Mouse (Mus musculus) erythroblast, adult 5-6 weeks (primary cell): Measurements from ENCODE around the gene Klf15. TPM values are rescaled to one million over a fixed set of nuclear protein-coding genes. Genes with fewer than 3 reads are reported as not detected.

Source experiments
- ATAC-seq: replicated peaks from 2 replicates; pipeline ENCODE4 v1.8.0; 2016; ENCODE audit warnings: moderate number of reproducible peaks, mild to moderate bottlenecking, moderate TSS enrichment, inconsistent platforms; ENCODE audit not compliant: poor library complexity, low FRiP score, severe bottlenecking
- total RNA-seq, 2 experiments: library from RNA; stranded (forward) in 1 of 2; stranded (reverse) in 1 of 2; fragments of 150-400 nt in 1 of 2; fragments of 200-764, 138-1000 nt in 1 of 2; gene quantifications; 2 replicates each; pipeline versions ENCODE4 v1.2.3 to v1.2.4; 2015 to 2017; ENCODE audit warnings: low replicate concordance in 2 of 2

Klf15 gene
- total RNA-seq, 2 experiments from 2014 or later: 0.43 TPM; not detected in 1

DNA sequence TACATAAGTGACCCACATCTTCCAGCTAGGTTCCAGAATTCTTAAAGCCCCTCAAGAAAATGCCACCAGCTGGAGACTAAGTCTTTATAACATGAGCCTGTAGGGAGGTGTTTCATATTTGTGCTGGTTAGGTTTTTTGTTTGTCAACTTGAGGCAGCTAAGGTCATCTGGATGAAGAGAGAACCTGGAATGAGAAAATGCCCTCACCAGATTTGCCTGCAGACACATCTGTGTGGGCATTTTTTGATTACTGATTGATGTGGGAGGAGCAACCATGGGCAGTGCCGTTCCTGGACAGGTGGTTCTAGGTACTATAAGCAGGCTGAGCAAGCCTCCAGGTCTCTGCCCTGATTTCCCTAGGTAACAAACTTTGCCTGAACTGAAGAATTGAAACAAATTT, 25.2 kb downstream of the Klf15 start:
- no peak for ATAC-seq

DNA sequence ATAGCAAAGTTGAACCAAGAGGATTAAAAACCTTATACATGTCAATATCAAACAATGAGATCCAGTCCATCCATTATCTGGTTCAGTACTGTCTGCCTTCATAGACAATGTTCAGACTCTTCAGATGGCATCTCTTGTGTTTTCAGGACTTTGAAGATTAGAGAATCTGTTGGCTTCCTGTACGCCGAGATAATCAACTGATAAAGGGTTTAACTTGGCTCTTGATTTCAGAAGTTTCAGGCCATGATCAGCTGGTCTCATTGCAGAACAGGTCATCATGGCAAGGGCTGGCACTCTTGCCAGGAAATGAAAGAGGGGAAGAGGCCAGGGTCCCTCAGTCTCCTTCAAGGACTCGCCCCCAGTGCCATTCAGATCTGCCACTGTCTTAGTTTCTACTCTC, 27.2 kb downstream of the Klf15 start:
- no peak for ATAC-seq

DNA sequence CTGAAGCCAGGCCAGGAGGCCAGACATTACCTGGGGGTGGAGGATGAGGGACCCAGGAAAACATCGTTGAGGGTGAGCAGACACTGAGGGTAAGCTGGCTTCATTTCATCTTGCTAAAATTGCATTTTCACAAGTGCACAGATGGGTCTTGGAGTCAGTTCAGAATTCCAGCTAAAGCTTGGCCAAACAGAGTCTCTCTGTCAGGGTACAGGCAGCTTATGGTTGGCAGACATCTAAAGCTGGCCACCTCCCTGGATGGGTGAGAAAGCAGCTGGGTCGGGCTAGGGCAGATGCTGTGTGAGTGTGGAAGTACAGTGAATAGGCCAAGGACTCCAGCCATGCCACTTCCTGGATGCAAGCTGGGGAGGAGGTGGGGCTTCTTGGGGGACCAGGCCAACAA, 28.6 kb downstream of the Klf15 start:
- ATAC-seq: no peak

DNA sequence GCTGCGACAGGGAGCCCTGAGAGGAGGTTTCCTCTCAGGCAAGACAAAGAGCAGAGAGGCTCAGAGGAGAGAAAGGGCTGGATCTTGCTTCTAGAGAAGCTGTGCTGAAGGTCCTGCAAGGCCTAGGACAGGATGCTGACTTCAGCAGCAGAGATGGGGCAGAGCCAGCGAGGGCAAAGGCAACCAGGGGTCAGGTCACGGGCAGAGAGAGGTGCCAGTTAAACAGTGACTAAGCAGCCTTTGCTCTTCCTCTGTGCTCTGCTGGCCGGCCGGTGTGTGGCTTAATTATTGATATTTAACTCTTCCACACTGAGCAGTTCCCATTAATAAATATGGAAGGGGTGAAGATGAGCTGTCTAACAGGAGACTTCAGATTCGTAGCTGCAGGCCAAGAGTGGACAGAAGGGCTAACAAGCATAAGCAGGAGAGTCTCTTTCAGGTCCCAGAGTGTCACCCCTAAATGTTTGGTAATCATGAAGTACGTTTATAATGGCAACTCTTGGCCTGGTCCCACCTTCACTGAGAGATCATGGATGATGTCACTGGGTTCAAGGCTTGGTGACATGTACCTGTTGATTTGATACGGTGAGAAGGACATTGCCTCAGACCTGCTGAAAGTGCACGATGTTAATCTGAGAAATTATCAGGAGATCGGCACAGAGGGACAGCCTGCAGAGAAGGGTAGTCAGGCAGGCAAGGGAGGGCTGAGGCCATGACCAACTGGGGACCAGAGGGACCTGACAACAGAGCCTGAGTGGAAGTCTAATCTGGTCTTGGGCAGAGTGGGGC, 29.8 kb downstream of the Klf15 start:
- ATAC-seq: no peak

DNA sequence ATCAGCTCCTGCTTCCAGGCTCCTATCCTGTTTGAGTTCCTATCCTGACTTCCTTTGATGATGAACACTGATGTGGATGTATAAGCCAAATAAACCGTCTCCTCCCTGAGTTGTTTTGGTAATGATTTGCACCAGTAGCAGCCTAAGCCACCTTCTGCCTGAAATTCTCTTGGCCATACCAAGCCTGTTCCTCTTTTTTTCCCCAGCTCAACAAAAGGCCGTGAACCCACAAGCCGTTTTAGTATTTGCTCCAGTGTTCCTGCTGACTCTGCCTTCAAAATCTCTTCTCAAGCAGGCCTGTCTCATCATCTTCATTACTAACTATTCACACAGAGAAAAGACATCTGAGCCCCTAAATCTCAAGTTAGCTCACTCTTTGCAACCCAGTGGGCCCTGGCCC, 31.8 kb downstream of the Klf15 start:
- no peak for ATAC-seq

DNA sequence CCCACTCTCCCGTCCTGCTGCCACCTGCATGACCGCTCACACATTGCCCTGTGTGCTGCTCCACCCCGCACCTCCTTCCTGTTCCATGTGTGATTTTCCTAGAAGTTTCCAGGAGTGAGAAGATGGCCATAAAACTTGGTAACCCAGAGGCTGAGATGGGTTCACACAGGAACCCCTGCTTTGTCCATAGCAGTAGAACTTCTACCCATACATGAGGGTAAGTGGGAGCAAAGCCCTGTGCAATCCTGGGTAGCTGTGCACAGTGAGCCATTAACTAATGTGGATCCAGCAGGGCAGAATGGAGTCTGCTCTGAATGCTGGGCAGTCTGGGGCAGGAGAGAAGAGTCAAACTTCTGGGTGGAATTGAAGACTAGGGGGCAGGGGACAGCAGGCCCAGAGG, 32.2 kb downstream of the Klf15 start:
- ATAC-seq: no peak

DNA sequence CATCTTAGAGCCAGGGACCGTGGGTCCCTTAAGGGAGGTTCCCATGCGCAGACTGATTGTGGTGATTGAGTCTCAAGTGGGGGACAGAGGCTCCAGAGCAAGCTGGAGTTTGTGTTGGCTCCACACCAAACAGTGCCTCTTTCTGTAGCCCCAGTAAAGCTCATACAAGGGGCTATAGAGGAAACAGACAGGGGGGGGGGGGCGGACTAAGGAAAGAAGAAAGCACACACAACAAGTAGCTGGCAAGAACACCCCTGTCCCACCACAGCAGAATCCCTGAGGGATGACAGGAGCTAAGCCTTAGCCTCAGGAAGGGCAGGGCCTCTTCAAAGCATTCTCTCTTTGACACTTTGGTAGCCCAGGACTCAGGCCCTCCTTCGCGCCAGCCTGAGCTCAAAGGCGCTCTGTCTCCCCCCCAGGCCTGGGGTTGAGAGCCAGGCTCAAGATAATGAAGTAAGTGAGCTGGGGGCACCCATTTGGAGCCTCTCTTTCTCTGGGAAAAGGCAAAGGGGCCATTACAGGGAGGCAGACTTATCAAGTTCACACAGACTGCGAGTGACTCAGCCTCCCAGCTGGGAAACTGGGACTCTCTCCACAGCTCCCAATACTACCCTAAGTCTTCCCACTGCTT, 33.0 kb downstream of the Klf15 start:
- no peak for ATAC-seq

DNA sequence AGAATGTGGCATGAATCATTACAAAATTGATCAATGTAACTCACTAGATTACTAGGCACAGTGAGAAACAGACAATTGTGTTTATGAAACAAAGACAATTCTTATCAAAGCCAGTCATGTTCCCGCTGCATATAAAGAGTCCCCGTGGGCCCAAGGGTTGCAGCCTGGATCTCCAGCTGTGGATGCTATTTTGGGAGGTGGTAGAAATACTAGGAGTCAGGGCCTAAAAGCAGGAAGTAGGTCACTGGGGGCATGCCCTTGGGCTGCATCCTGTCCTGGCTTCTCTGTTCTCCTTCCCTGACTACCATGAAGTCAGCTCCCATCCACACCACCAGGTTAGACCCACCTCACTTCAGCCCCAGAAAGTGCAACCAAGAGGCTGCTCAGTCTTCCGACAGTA, 33.8 kb downstream of the Klf15 start:
- ATAC-seq: no peak

DNA sequence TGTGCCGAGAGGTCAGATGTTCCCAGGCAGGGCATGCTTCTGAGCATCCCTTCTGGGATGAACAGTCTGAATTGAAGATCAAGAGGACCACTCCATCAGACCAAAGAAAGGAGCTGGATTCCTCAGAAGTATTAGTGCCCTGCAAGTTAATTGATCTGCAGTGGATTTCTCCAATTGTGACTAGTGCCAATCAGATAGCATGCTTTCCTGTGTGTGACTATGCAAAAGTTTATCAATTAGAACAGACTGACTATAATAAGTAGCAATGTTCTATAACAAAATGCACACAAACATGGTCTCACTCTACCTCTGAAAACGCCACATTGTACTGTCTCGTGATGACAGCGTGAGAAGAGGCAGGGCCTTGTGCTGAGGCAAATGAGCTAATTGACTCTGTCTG, 37.1 kb downstream of the Klf15 start:
- ATAC-seq: no peak

DNA sequence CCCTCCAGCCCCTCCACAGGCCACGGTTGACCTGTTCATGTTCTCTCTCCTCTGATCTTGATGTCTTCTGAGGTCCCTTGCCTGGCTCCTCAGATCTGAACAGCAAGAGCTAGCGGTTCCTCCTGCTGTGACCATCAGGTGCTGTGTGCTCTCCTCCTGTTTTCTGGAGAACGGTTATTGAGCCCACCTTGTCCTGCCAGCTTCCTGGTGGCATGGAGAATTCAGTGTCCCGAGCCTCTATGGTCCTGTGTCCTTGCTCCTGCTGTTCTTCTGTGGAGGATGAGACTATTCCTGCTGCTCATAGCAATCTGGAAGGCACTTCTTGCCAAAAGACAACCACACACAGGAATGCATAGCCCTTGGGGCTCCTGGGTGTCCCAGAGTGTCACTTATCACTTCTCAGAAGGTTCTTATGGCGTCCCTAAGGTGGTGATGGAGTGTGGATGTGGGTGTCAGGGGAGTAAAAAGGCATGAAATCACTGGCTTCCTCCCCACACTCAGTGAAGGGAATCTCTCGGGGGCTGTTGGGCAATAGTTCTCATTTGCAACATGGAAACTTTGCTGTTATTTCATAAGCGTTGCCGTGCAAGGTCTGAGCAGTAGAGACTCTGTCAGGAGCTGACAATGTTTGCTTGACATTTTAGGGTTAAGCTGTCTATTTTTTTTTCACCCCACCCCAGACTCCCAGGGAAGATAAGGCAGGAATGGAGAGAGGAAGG, 39.0 kb downstream of the Klf15 start:
- no peak for ATAC-seq

DNA sequence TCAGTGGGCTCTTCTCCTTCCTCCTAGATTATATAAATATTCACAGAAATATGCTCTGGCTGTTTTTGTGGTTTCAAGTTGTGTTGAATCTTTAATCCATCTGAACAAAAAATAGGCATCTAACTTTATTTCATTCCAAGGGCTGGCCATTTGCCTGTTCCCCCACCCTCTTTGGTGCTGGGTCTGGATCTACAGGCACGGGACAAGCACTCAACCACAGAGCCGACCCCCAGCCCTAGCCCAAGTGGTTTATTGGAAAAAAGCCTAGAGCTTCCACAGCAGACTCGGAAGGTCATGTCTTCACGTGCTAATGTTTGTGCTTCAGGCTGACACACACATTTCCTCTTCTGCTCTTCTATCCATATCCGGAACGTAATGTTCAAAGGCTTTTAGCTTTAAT, 43.5 kb downstream of the Klf15 start:
- no peak for ATAC-seq

DNA sequence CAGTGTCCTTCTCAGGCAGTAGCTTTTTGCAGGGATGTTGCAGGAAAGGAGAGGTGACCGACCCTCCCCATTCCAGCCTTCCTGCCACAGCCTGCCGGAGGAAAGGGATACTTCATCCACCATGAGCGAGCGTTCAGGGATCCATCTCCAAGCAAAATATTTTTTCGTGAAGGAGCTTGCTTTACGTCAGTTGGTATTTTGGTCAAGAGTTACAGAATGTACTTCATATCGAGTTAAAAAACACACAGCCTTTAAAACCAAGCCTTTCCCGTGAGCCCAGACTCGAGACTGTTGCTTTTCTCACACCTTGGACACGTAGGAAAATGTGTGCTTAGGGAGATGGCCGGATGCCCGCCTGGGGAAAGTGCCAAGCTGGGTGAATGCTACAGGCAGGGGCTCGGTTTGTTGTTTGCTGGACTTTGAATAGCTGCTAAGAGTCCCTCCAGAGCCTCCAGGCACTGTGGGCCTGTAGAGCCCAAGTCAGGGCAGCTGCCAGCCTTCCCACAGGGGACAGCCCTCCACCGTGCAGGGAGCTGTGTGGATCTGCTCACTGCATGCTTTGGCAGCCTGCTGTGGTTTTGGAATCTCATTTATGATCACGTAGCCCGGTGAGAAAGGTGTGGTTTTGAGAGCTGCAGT, 44.4 kb downstream of the Klf15 start:
- no peak for ATAC-seq

DNA sequence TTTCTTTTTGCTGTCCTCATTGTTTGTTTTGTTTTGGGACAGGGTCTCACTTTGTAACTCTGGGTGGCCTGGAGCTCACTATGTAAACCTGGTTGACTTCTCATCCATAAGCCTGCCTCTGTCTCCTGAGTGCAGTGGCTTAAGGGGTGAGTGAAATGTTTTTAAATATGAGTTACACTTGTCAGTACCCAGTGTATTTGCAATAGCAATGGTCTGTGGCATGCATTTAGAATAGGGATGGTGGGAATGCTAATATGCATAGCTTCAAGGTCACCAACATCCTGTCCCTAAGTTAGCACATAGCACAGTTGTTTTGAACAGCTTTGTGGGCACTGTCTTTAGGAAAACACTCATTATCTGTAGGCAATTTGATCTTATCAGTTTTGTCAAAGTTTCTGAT, 45.1 kb downstream of the Klf15 start:
- ATAC-seq: no peak

DNA sequence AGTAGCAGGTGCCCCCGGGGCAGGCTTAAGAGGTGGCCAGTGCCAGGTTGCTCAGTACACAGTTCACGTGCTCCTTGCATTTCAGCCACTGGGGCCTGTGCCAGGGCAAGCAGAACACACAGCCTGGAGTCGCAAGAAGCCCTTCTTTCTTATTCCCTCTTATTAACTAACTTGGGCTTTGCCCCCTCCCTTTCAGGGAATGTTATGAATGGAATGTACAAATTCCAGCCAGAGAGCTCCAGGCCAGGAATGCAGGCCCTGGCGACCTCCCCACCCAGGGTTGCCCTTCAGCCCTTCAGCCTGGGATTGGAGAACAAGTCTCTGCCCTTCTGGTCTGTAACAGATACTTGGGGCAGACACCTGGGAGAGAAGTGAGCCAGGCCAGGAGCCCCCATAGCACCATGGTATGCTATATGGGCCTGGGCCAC, 45.8 kb downstream of the Klf15 start:
- ATAC-seq: no peak

DNA sequence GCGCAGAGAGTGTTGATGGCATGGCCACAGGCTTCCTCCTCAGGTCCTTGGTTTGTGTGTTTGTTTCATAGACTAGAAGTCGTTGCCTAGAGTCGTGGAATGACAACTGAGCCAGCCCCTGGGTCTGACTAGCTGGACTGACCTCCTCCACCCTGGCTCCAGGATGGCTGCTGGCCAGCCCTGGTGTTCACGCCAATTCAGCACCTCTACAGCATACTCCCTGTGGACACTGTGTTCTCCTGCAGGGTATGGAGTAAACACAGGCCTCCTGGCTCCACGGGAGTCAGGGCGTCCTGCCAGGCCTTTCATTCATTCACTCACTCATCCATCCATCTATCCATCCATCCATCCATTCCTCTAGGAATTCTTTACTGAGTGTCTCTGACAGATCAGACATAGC, 46.7 kb downstream of the Klf15 start:
- no peak for ATAC-seq

DNA sequence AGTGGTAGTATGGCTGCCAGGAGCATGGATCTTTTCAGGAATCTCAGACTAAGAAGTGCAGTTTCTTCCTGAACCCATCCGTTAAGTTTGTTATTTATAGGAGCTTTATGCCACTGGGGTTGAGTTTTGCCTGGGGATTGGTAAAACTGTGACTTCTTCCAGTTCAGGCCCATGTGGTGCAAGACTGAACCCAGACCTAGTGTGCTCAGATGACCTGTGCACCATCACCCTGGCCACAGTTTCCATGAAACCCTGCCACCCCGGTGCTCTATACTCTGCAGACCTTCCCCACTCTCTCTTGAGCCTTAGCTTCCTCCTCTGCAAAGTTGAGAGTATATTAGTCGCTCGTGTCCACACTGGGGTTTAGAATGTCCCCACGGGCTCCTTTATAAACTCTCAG, 50.0 kb downstream of the Klf15 start:
- ATAC-seq: no peak

DNA sequence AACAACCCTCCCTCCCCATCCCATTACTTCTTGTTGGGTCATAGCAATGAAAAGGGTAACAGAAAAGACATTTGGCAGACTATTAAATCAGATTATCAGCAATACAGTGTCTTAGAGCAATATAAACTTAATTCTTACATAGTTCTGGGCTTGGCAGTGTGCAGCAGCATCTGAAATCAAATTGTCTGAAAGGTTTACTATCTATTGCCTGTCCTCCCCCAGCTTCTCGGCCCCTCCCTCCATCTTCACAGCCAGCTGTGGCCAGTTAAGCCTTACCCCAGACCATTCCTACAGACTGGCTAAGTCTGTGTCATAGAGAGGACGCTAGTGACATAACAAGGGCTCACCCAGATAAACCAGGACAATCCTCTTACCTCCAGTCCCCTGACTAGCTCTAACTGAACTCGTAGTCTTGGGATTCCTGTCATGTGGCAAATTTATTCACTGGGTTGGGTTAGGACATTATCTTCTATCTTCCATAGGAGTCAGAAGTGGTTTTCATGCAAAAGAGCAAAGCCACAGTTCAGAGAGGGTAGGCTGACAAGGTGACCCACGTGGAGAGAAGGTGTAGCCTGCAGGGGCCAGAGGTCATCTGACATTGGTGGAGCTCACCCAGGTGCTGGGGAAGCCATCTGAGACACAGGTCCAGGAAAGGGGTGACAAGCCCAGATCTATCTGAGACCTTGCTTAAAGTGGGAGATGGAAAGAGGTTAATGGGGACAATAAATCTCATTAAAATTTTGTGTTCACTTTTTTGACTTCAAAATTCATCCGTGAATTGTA, 50.9 kb downstream of the Klf15 start:
- no peak for ATAC-seq

DNA sequence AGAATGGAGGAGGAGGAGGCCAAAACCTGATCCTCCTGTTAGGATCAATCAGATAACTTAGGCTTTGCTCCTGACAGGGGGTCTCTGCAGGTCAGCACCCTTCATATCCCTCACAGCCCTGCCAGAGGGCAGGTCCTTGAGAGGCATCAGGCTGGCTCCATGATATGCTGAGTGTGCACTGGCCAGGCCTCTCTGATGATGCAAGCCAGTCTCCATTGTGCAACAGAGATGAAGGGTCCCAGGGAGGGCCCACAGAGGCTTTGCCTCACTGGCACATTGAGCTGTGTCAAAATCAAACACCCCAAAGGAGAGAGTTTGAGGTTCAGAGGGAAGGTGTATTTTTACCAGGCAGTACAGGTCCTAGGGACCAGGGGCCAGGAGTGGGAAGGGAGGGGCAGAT, 52.0 kb downstream of the Klf15 start:
- ATAC-seq: no peak

DNA sequence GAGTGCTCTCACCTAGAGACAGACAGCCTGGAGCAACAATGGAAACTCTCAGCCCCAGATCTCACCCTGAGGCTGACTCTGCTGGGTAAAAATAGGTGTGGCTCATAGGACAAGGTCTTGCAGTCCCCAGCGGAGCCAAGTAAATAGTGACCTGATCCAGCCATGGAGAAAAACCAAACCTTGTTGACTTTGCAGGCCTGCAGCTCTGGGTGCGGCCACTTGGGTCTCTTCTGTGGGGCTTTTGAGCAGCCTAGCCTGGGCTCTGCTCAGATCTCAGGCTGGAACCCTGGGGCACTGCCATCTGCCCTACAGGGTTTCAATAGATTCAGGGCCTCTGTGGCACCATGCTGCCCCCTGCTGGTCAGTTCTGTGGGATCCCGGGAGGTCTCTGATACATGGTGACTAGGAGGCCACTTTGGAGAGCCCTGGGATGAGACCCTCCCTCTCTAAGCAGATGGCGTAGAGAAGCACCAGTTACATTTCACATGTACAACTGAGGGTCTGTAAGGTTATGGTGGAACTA, 52.6 kb downstream of the Klf15 start:
- ATAC-seq: 0 out of 2 replicates have a peak, but pooled peaks have one; percentile 39

DNA sequence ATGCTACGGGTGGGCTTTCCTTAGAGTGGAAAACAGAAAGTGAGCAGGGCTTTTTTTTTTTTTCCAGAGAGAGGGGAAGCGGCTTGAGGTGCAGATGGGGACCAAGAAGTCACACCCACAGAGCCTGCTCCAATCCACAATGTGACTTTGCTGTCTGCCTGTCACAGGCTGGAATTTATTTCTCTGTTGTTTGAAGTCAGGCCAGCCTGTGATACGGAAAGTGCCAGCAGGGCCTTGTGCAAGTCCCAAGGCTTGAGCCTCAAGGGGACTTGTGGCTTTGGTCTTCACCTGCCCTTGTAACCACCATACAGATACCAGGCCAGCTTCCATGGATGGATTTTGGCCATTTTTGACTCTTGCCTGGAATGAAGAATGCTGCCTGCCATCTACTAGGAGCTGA, 56.5 kb downstream of the Klf15 start:
- ATAC-seq: no peak
